Mouse (Mus musculus) MEL (cell line): ENCODE data around the gene Tbx20. TPM values are rescaled to one million over a fixed set of nuclear protein-coding genes. Genes with fewer than 3 reads are reported as not detected.

Experiments used
- DNase-seq: peaks from one replicate; pipeline ENCODE4 v3.0.0; 2011; ENCODE audit warnings: low read depth, low spot score
- H3K27ac ChIP-seq: 2 replicates; pipeline ENCODE4 v1.5.1; 2012; ENCODE audit warnings: low read depth, mild to moderate bottlenecking, control low read depth, low read length, moderate library complexity; ENCODE audit not compliant: control insufficient read depth
- H3K27me3 ChIP-seq, 2 experiments: fragments of 150-350 bp in 1 of 2; sonication (generic) in 1 of 2; 2 replicates each; pipeline ENCODE4 v1.6.1; 2012; ENCODE audit warnings: low read length in 2 of 2, mild to moderate bottlenecking in 2 of 2, improper control_type of control experiment in 1 of 2, moderate library complexity in 1 of 2; ENCODE audit not compliant: insufficient read depth in 2 of 2, control insufficient read depth in 1 of 2
- H3K36me3 ChIP-seq, 2 experiments: 2 replicates each; pipeline ENCODE4 v1.6.1; 2012 to 2014; ENCODE audit warnings: low read length in 2 of 2, improper control_type of control experiment in 1 of 2, inconsistent platforms in 1 of 2, mild to moderate bottlenecking in 1 of 2; ENCODE audit not compliant: insufficient read depth in 2 of 2, control insufficient read depth in 1 of 2
- H3K4me1 ChIP-seq, 2 experiments: fragments of 150-350 bp in 1 of 2; sonication (generic) in 1 of 2; 2 replicates each; pipeline ENCODE4 v1.6.1; 2012; ENCODE audit warnings: low read length in 2 of 2, improper control_type of control experiment in 1 of 2, mild to moderate bottlenecking in 1 of 2; ENCODE audit not compliant: insufficient read depth in 2 of 2, control insufficient read depth in 1 of 2
- H3K4me3 ChIP-seq, 2 experiments: fragments of 150-350 bp in 1 of 2; sonication (generic) in 1 of 2; 2 replicates each; pipeline ENCODE4 v1.5.1; 2012; ENCODE audit warnings: low read depth in 2 of 2, low read length in 2 of 2, mild to moderate bottlenecking in 2 of 2, moderate library complexity in 2 of 2, control low read depth in 1 of 2, improper control_type of control experiment in 1 of 2; ENCODE audit not compliant: control insufficient read depth in 1 of 2, insufficient read depth in 1 of 2
- H3K79me2 ChIP-seq: 2 replicates; pipeline ENCODE4 v1.6.1; 2012; ENCODE audit warnings: mild to moderate bottlenecking, low read length, moderate library complexity; ENCODE audit not compliant: control insufficient read depth, poor library complexity, insufficient read depth
- H3K9ac ChIP-seq: 2 replicates; pipeline ENCODE4 v1.6.1; 2012; ENCODE audit warnings: low read depth, mild to moderate bottlenecking, control low read depth, low read length, moderate library complexity; ENCODE audit not compliant: control insufficient read depth, poor library complexity, severe bottlenecking
- H3K9me3 ChIP-seq: fragments of 150-350 bp; sonication (generic); replicated peaks from 2 replicates; pipeline ENCODE4 v1.6.1; 2012; ENCODE audit warnings: mild to moderate bottlenecking, low read length, improper control_type of control experiment, moderate library complexity; ENCODE audit not compliant: insufficient read depth
- BHLHE40 ChIP-seq: IDR thresholded peaks from 2 replicates; pipeline ENCODE4 v1.6.1; 2012; ENCODE audit warnings: low read depth, mild to moderate bottlenecking, inconsistent platforms, low read length, improper control_type of control experiment, borderline replicate concordance
- CTCF ChIP-seq, 3 experiments: IDR thresholded peaks in 2 of 3; conservative IDR thresholded peaks in 1 of 3; 2 replicates each; pipeline ENCODE4 v1.5.1; 2011 to 2012; ENCODE audit warnings: low read length in 3 of 3, low read depth in 2 of 3, mild to moderate bottlenecking in 2 of 3, improper control_type of control experiment in 1 of 3, inconsistent platforms in 1 of 3, mixed read lengths in 1 of 3, moderate library complexity in 1 of 3; ENCODE audit not compliant: control insufficient read depth in 1 of 3, insufficient read depth in 1 of 3, poor library complexity in 1 of 3, severe bottlenecking in 1 of 3
- ELF1 ChIP-seq: IDR thresholded peaks from 2 replicates; pipeline ENCODE4 v1.6.1; 2014; ENCODE audit warnings: low read depth, mild to moderate bottlenecking, inconsistent platforms, low read length, improper control_type of control experiment, moderate library complexity
- ETS1 ChIP-seq: IDR thresholded peaks from 2 replicates; pipeline ENCODE4 v1.6.1; 2012; ENCODE audit warnings: low read depth, mild to moderate bottlenecking, inconsistent platforms, low read length, improper control_type of control experiment, moderate library complexity
- GATA1 ChIP-seq: IDR thresholded peaks from 2 replicates; pipeline ENCODE4 v1.6.1; 2011; ENCODE audit warnings: low read depth, low read length, improper control_type of control experiment
- MAX ChIP-seq: IDR thresholded peaks from 2 replicates; pipeline ENCODE4 v1.6.1; 2011; ENCODE audit warnings: low read length, improper control_type of control experiment
- MXI1 ChIP-seq: IDR thresholded peaks from 2 replicates; pipeline ENCODE4 v1.6.1; 2011; ENCODE audit warnings: mild to moderate bottlenecking, low read depth, low read length, improper control_type of control experiment
- MYB ChIP-seq: IDR thresholded peaks from 2 replicates; pipeline ENCODE4 v1.6.1; 2011; ENCODE audit warnings: mild to moderate bottlenecking, low read depth, low read length, improper control_type of control experiment
- MYC ChIP-seq: IDR thresholded peaks from 2 replicates; pipeline ENCODE4 v1.6.1; 2011; ENCODE audit warnings: low read depth, mild to moderate bottlenecking, low read length, improper control_type of control experiment, moderate library complexity
- NELFE ChIP-seq: IDR thresholded peaks from 2 replicates; pipeline ENCODE4 v1.6.1; 2011; ENCODE audit warnings: low read depth, low read length, improper control_type of control experiment
- POLR2AphosphoS5 ChIP-seq: IDR thresholded peaks from 2 replicates; pipeline ENCODE4 v1.6.1; 2012; ENCODE audit warnings: low read depth, borderline replicate concordance, mild to moderate bottlenecking, inconsistent platforms, low read length, moderate library complexity, mixed read lengths
- RCOR1 ChIP-seq: IDR thresholded peaks from 2 replicates; pipeline ENCODE4 v1.6.1; 2012; ENCODE audit warnings: low read depth, mild to moderate bottlenecking, inconsistent platforms, low read length, improper control_type of control experiment
- SIN3A ChIP-seq: IDR thresholded peaks from 2 replicates; pipeline ENCODE4 v1.6.1; 2012; ENCODE audit warnings: low read length, improper control_type of control experiment, inconsistent platforms
- SMC3 ChIP-seq: IDR thresholded peaks from 2 replicates; pipeline ENCODE4 v1.6.1; 2011; ENCODE audit warnings: low read depth, low read length, improper control_type of control experiment
- TAL1 ChIP-seq: IDR thresholded peaks from 2 replicates; pipeline ENCODE4 v1.6.1; 2012; ENCODE audit warnings: mild to moderate bottlenecking, inconsistent platforms, low read length, moderate library complexity, mixed read lengths
- TBP ChIP-seq: IDR thresholded peaks from 2 replicates; pipeline ENCODE4 v1.8.0; 2011; ENCODE audit warnings: low read depth, low read length, improper control_type of control experiment
- TCF12 ChIP-seq: IDR thresholded peaks from 2 replicates; pipeline ENCODE4 v1.6.1; 2014; ENCODE audit warnings: low read depth, mild to moderate bottlenecking, inconsistent platforms, low read length, improper control_type of control experiment, moderate library complexity
- USF2 ChIP-seq, 2 experiments: IDR thresholded peaks; 2 replicates each; pipeline ENCODE4 v1.6.1; 2011 to 2012; ENCODE audit warnings: improper control_type of control experiment in 2 of 2, low read length in 2 of 2, borderline replicate concordance in 1 of 2, inconsistent platforms in 1 of 2, low read depth in 1 of 2, mild to moderate bottlenecking in 1 of 2; ENCODE audit not compliant: insufficient read depth in 1 of 2
- ZC3H11A ChIP-seq: IDR thresholded peaks from 2 replicates; pipeline ENCODE4 v1.6.1; 2012; ENCODE audit warnings: low read depth, mild to moderate bottlenecking, inconsistent platforms, low read length, improper control_type of control experiment
- ZNF384 ChIP-seq: IDR thresholded peaks from 2 replicates; pipeline ENCODE4 v1.6.1; 2012; ENCODE audit warnings: low read depth, mild to moderate bottlenecking, inconsistent platforms, low read length, improper control_type of control experiment
- polyA plus RNA-seq, 2 experiments: library from polyadenylated mRNA; stranded (reverse) in 1 of 2; unstranded in 1 of 2; fragments of >175 nt in 1 of 2; fragments of >200 nt in 1 of 2; gene quantifications; 2 replicates each; pipeline versions ENCODE4 v1.2.1 to v1.2.4; 2012; ENCODE audit warnings: low replicate concordance in 2 of 2, low read depth in 1 of 2; ENCODE audit not compliant: insufficient read length in 2 of 2, insufficient read depth in 1 of 2, missing spikeins in 1 of 2
- total RNA-seq: library from RNA; depleted of rRNA; stranded (reverse); fragments of 300-350 nt; gene quantifications from 2 replicates; pipeline ENCODE4 v1.2.3, GENCODE M21; 2012

Gene Tbx20
- total and polyA plus RNA-seq, 3 experiments: not detected

DNA sequence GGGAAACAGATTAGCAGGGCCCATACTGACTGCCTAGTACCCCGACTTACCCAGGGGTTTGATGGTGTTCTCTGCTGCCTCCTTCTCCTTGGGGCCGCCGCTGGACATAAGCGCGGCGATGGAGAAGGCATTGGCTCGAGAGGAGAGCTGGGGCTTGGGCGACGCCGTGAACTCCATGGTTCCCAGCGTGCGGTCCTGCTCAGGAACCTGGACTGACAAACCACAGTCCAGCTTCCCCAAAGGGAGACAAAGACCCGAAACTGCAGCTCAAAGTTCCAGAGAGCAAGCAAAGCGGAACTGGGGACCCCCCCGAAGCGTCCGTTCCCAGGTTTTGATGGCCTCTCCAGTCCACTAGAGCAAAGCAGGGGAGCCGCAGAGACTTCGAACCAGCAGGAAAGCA lies 434 bp downstream of the Tbx20 start:
- DNase-seq: no peak
- no peaks in the 10 kb centered on the region for H3K79me2 ChIP-seq
- no peak overlapping the region for H3K27ac ChIP-seq
- H3K36me3 ChIP-seq: no peaks in the 10 kb centered on the region
- no peaks in the 10 kb centered on the region for H3K4me1 ChIP-seq
- no peak overlapping the region for H3K4me3 ChIP-seq
- TF ChIP-seq TAL1: no peak
- TF ChIP-seq ZC3H11A: no peak
- TF ChIP-seq CTCF (IDR thresholded peaks at IDR 0.05 in 2 of 3, conservative IDR thresholded peaks at IDR 0.05 in 1 of 3; ENCODE audit: control insufficient read depth in 1 of 3, insufficient read depth in 1 of 3, low read depth in 2 of 3, low read length in 3 of 3, poor library complexity in 1 of 3, severe bottlenecking in 1 of 3): no peak
- no peaks in the 10 kb centered on the region for H3K9me3 ChIP-seq
- H3K9ac ChIP-seq: no peak overlapping the region
- H3K27me3 ChIP-seq: no peaks in the 10 kb centered on the region

DNA sequence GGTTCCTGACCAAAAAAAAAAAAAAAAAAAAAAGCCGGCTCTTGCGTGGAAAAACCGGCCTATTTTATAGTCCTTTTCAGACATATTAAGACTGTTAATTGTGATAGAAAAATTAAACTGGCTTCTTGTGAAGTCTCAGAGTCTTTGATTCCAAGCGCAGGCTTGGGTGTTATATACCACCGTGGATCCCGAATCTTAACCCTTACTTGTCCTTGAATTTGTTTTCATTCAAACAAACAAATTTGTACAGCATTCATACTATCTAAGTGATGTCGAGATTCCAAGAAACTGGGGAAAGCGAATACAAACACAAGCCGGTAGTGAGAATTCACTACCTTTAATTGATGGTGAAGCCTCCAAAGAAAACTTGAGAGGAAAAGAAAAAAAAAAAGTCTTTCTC lies 932 bp downstream of the Tbx20 start:
- no peaks in the 10 kb centered on the region for H3K27me3 ChIP-seq
- H3K36me3 ChIP-seq: no peaks in the 10 kb centered on the region
- no peak overlapping the region for H3K9ac ChIP-seq
- TF ChIP-seq POLR2AphosphoS5: no peak
- TF ChIP-seq TAL1: no peak
- no peak for TF ChIP-seq MYB
- no peak for TF ChIP-seq MAX
- TF ChIP-seq RCOR1: no peak
- no peak for TF ChIP-seq TBP
- no peak for TF ChIP-seq MXI1
- TF ChIP-seq SMC3: no peak
- TF ChIP-seq ZNF384: no peak
- TF ChIP-seq CTCF (IDR thresholded peaks at IDR 0.05 in 2 of 3, conservative IDR thresholded peaks at IDR 0.05 in 1 of 3; ENCODE audit: control insufficient read depth in 1 of 3, insufficient read depth in 1 of 3, low read depth in 2 of 3, low read length in 3 of 3, poor library complexity in 1 of 3, severe bottlenecking in 1 of 3): no peak
- TF ChIP-seq TCF12: no peak
- no peak for TF ChIP-seq BHLHE40
- no peak for TF ChIP-seq SIN3A
- TF ChIP-seq ETS1: no peak
- no peak for TF ChIP-seq NELFE
- TF ChIP-seq MYC: no peak
- TF ChIP-seq ELF1: no peak
- TF ChIP-seq USF2 (IDR thresholded peaks at IDR 0.05; ENCODE audit: borderline replicate concordance in 1 of 2, insufficient read depth in 1 of 2, low read depth in 1 of 2, low read length in 2 of 2): no peak
- TF ChIP-seq GATA1: no peak
- no peak overlapping the region for H3K4me3 ChIP-seq
- H3K9me3 ChIP-seq: no peaks in the 10 kb centered on the region
- H3K4me1 ChIP-seq: no peaks in the 10 kb centered on the region
- H3K27ac ChIP-seq: no peak overlapping the region
- H3K79me2 ChIP-seq: no peaks in the 10 kb centered on the region
- no peak for DNase-seq
